Mouse (Mus musculus) limb, embryonic 11.5 days (tissue): ENCODE results near the gene Ndufs3. TPM values are rescaled to one million over a fixed set of nuclear protein-coding genes. Genes with fewer than 3 reads are reported as not detected.
"Not testable (repeated sequence)": the region's sequence is repeated elsewhere in the genome, so short reads cannot be mapped to it uniquely, and the experiment has no call there.

ENCODE experiments used
- ATAC-seq: fragments of 200-750 bp; cut with Nextera tagmentation; 2 replicates; pipeline ENCODE4 v1.8.0; 2017; ENCODE audit warnings: low read depth; ENCODE audit not compliant: insufficient number of reproducible peaks, low FRiP score, low TSS enrichment
- DNase-seq: peaks from one replicate; pipeline ENCODE4 v3.0.0-alpha.2; 2015; ENCODE audit warnings: low spot score
- H3K27ac ChIP-seq: fragments of 300-500 bp; sonication (generic); replicated peaks from 2 replicates; pipeline ENCODE4 v1.5.1; 2014; ENCODE audit warnings: low read depth, mild to moderate bottlenecking, low read length
- H3K27me3 ChIP-seq: fragments of 300-500 bp; sonication (generic); 2 replicates; pipeline ENCODE4 v1.6.1; 2014; ENCODE audit warnings: mild to moderate bottlenecking, low read length, mixed read lengths; ENCODE audit not compliant: control insufficient read depth, insufficient read depth
- H3K36me3 ChIP-seq: fragments of 300-500 bp; sonication (generic); 2 replicates; pipeline ENCODE4 v1.6.1; 2014; ENCODE audit warnings: mild to moderate bottlenecking, low read length, moderate library complexity, mixed read lengths; ENCODE audit not compliant: control insufficient read depth, insufficient read depth
- H3K4me1 ChIP-seq: fragments of 300-500 bp; sonication (generic); 2 replicates; pipeline ENCODE4 v1.6.1; 2014; ENCODE audit warnings: low read length, mixed read lengths; ENCODE audit not compliant: control insufficient read depth, insufficient read depth
- H3K4me2 ChIP-seq: fragments of 300-500 bp; sonication (generic); 2 replicates; pipeline ENCODE4 v1.6.1; 2014; ENCODE audit warnings: low read depth, mild to moderate bottlenecking, moderate library complexity; ENCODE audit not compliant: severe bottlenecking
- H3K4me3 ChIP-seq: fragments of 300-500 bp; sonication (generic); 2 replicates; pipeline ENCODE4 v1.5.1; 2014; ENCODE audit warnings: low read depth, low read length
- H3K9ac ChIP-seq: fragments of 300-500 bp; sonication (generic); 2 replicates; pipeline ENCODE4 v1.6.1; 2014; ENCODE audit warnings: mild to moderate bottlenecking, low read length
- H3K9me3 ChIP-seq: fragments of 300-500 bp; sonication (generic); 2 replicates; pipeline ENCODE4 v1.6.1; 2016; ENCODE audit warnings: low read length; ENCODE audit not compliant: control insufficient read depth
- WGBS: fragments of 180-500 bp; shearing (Covaris S2); extraction: QIAGEN DNeasy Blood & Tissue Kit; methylation state at CpG from one replicate; pipeline ENCODE4 v1.1.7; 2014; 5-methylcytosine and 5-hydroxymethylcytosine counted together
- polyA plus RNA-seq: library from polyadenylated mRNA; unstranded; fragments of >200 nt; fragmentation: Nextera tagmentation; extraction: Ambion mirVana; gene quantifications from 2 replicates; pipeline ENCODE4 v1.2.1, GENCODE M21; 2014

Ndufs3 gene
- polyA plus RNA-seq, 1 experiment from 2014 or later, result 229 TPM

- Histone ChIP-seq H3K4me2 (peak overlapping the region; percentile 84), H3K4me3 (peak overlapping the region; percentile 70), H3K36me3 (peaks cover 2% of the 10 kb centered on the region; the same call in 1 of the 2 replicates), H3K9ac (peak overlapping the region; percentile 99), H3K27me3 (no peaks in the 10 kb centered on the region), H3K9me3 (no peaks in the 10 kb centered on the region), H3K4me1 (peaks cover 8% of the 10 kb centered on the region), H3K27ac (peak overlapping the region; percentile 79)
- no peak for DNase-seq
- WGBS, result 27% methylated on average over 7 of the region's 7 CpGs
- ATAC-seq, result no peak
Observed at GRCm38 (mm10) chr2:90916560-90917232, 12.1 kb upstream of the Ndufs3 start.

- Histone ChIP-seq H3K9ac (no peak overlapping the region), H3K27ac (no peak overlapping the region), H3K27me3 (no peaks in the 10 kb centered on the region), H3K4me1 (peaks cover 8% of the 10 kb centered on the region), H3K36me3 (peaks cover 6% of the 10 kb centered on the region), H3K4me3 (no peak overlapping the region), H3K9me3 (no peaks in the 10 kb centered on the region), H3K4me2 (no peak overlapping the region)
- no peak for DNase-seq
- 91% methylated on average over 1 of the region's 1 CpGs for WGBS
- no peak for ATAC-seq
Observed at GRCm38 (mm10) chr2:90915516-90915915, 10.9 kb upstream of the Ndufs3 start.

DNA sequence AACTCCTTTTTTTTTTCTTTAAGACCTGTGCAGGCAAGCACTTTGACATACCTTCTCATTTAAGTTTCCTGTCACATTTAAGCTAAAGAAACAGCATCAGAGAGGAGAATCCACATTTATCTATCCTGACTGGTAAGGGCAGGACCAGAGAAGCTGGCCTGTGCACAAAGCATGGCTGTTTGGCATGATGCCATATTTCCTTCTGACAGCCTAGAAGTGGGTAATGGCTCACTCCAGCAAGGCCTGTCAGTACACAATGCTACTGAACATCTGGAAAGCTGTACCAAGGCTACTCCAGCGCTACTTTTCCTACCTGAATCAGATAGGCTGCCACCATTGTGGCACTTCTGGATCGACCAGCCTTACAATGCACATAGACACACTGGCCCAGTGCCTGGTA is 9.0 kb upstream of the Ndufs3 start:
- 82% methylated on average over 2 of the region's 2 CpGs for WGBS

DNA sequence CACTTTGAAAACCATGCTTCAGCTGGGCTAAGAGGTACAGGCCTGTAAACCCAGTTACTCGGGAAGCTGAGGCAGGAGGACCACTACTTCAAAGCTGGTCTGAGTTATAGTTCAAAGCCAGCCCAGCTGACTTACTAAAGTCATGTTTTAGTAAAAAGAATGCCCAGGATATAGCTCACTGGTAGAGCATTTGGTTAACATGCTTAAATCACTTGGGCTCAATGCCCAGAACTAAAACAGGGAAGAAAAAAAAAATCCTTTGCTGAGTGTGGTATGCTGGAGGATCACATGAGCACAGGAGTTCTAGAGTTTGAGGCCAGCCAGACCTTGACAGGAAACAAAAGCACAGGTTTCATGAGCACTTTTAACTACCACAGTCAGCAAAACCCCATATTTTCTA is 7.0 kb upstream of the Ndufs3 start:
- no peak for ATAC-seq
- H3K36me3 ChIP-seq, result peaks cover 11% of the 10 kb centered on the region
- H3K9ac ChIP-seq, result no peak overlapping the region
- 81% methylated on average over 1 of the region's 1 CpGs for WGBS
- peaks cover 8% of the 10 kb centered on the region for H3K4me1 ChIP-seq
- no peak overlapping the region for H3K27ac ChIP-seq
- no peaks in the 10 kb centered on the region for H3K27me3 ChIP-seq
- H3K4me2 ChIP-seq, result no peak overlapping the region
- DNase-seq, result no peak
- H3K4me3 ChIP-seq, result no peak overlapping the region
- no peaks in the 10 kb centered on the region for H3K9me3 ChIP-seq

More for the DNA sequence above, 9.0 kb upstream of the Ndufs3 start:
- Histone ChIP-seq H3K4me1 (peaks cover 8% of the 10 kb centered on the region), H3K9ac (no peak overlapping the region), H3K9me3 (no peaks in the 10 kb centered on the region), H3K4me3 (no peak overlapping the region), H3K27ac (no peak overlapping the region), H3K27me3 (no peaks in the 10 kb centered on the region), H3K36me3 (peaks cover 11% of the 10 kb centered on the region), H3K4me2 (no peak overlapping the region)
- no peak for ATAC-seq
- no peak for DNase-seq

DNA sequence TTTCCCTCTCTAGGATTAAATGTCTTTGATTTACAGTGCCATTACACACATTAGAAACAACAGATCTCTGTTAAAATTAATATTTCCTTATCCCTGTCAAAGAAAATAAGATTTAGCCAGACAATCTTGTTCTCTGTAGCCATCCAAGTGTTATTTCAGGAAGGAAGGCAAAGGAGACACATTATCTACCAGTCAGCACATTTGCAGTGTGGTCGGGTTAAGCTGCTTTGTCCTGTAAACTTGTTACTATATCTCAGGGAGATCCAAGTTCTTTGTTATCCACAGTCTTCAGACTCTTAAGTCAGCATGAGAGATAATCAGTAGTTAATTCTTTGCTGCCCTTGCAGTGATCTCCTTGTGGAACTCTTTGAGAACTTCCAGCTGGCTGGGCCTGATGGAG is 6.2 kb upstream of the Ndufs3 start:
- ATAC-seq, result no peak
- DNase-seq, result no peak
- Histone ChIP-seq H3K9ac (no peak overlapping the region), H3K27ac (no peak overlapping the region), H3K4me3 (no peak overlapping the region), H3K4me1 (peaks cover 3% of the 10 kb centered on the region; the same call in 1 of the 2 replicates), H3K4me2 (no peak overlapping the region), H3K27me3 (no peaks in the 10 kb centered on the region), H3K9me3 (no peaks in the 10 kb centered on the region), H3K36me3 (peaks cover 11% of the 10 kb centered on the region)
- 79% methylated on average over 1 of the region's 1 CpGs for WGBS

- peaks cover 8% of the 10 kb centered on the region for H3K36me3 ChIP-seq
- H3K4me1 ChIP-seq, result peaks cover 3% of the 10 kb centered on the region; the same call in 1 of the 2 replicates
- DNase-seq (no peak), ATAC-seq (no peak)
- no peaks in the 10 kb centered on the region for H3K27me3 ChIP-seq
- H3K9me3 ChIP-seq, result no peaks in the 10 kb centered on the region
- H3K4me2 ChIP-seq, result no peak overlapping the region
- no peak overlapping the region for H3K9ac ChIP-seq
- H3K4me3 ChIP-seq, result no peak overlapping the region
- WGBS, result 98% methylated on average over 2 of the region's 2 CpGs
- no peak overlapping the region for H3K27ac ChIP-seq
Observed at GRCm38 (mm10) chr2:90906721-90907120, 2.1 kb upstream of the Ndufs3 start.

- Histone ChIP-seq H3K9ac (peak overlapping the region; percentile 94), H3K27me3 (no peaks in the 10 kb centered on the region), H3K27ac (peak overlapping the region; percentile 80), H3K36me3 (peaks cover 3% of the 10 kb centered on the region; the same call in 1 of the 2 replicates), H3K4me2 (peak overlapping the region; percentile 53), H3K4me1 (peaks cover 3% of the 10 kb centered on the region; the same call in 1 of the 2 replicates), H3K4me3 (peak overlapping the region; percentile 94), H3K9me3 (no peaks in the 10 kb centered on the region)
- ATAC-seq (peak; percentile 79), DNase-seq (no peak)
- WGBS, result under 1% methylated on average over 21 of the region's 21 CpGs
Observed at GRCm38 (mm10) chr2:90904856-90905224, 213 bp upstream of the Ndufs3 start.

DNA sequence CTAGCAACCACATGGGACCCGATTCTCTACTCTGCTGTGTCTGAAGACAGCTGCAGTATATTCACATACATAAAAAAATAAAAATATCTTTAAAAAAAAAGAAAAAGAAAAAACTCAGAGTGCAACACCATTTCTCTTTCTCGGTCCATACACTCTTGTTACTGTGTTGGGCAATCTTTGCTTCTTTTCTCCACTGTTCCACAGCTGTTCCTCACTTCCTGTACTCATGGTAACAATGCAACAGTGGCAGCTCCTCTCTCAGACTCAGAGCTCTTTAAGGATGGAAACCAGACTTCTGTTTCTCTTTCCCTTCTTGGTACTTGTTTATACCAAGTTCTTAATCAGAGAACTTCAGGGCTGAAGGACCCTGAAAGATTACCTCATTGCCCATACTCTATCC is 1.2 kb downstream of the Ndufs3 start:
- peak overlapping the region; percentile 94 for H3K9ac ChIP-seq
- H3K27me3 ChIP-seq, result no peaks in the 10 kb centered on the region
- peak overlapping the region; percentile 68 for H3K4me2 ChIP-seq
- peaks cover 2% of the 10 kb centered on the region; the same call in 1 of the 2 replicates for H3K36me3 ChIP-seq
- peak overlapping the region; percentile 94 for H3K4me3 ChIP-seq
- DNase-seq, result no peak
- H3K4me1 ChIP-seq, result peaks cover 3% of the 10 kb centered on the region; the same call in 1 of the 2 replicates
- no peak overlapping the region; the same call in 1 of the 2 replicates for H3K27ac ChIP-seq
- whole genome bisulfite sequencing, result 96% methylated on average over 2 of the region's 2 CpGs
- no peaks in the 10 kb centered on the region for H3K9me3 ChIP-seq
- ATAC-seq, result no peak

DNA sequence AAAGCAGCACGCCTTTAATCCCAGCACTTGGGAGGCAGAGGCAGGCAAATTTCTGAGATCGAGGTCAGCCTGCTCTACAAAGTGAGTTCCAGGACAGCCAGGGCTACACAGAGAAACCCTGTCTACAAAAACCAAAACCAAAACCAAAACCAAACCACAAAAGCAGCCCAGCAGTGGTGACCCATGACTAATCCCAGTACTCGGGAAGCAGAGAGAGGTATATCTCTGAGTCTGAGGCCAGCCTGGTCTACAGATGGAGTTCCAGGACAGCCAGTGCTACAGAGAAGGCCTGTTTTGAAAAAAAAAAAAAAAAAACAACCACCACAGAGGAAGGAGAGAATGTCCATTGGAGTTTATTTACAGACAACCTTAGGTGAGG is 10.3 kb downstream of the Ndufs3 start:
- not testable (repeated sequence) for H3K36me3 ChIP-seq, H3K4me1 ChIP-seq, H3K27me3 ChIP-seq, H3K9ac ChIP-seq, DNase-seq, H3K4me3 ChIP-seq, ATAC-seq, H3K27ac ChIP-seq, H3K4me2 ChIP-seq, H3K9me3 ChIP-seq
- 92% methylated on average over 3 of the region's 3 CpGs for WGBS
